Mouse (Mus musculus) B cell, adult 67 days (primary cell): Measurements from ENCODE around the gene Ptpn1. TPM values are rescaled to one million over a fixed set of nuclear protein-coding genes. Genes with fewer than 3 reads are reported as not detected.

Source experiments
- total RNA-seq, 2 experiments: library from RNA; stranded (reverse); gene quantifications; 4 replicates each; pipeline ENCODE4 v1.2.4; 2023

Gene Ptpn1
- total RNA-seq: 100 to 1,000 TPM; 150 to 156 TPM

GRCm38 (mm10) chr2:167931985-167932726 lies at the start of gene Ptpn1:
Gene Ptpn1 (plus strand): TSS chr2:167932057.

GRCm38 (mm10) chr2:168009936-168010668 lies 78.2 kb downstream of the Ptpn1 start, which contains the start of gene Ripor3:
Gene Ripor3 (minus strand): TSS chr2:168010618.

Other genes with a start within 250 kb of the Ptpn1 start
- gene Cebpb, start 243.1 kb upstream of the Ptpn1 start, total RNA-seq: 10 to 100 TPM; 49.2 to 67.6 TPM
- gene Tmem189, start 242.2 kb upstream of the Ptpn1 start, total RNA-seq: 10 to 100 TPM; 77.1 to 78.8 TPM
- gene Ripor3, start 78.6 kb downstream of the Ptpn1 start, total RNA-seq: not detected
- 1 to 10 TPM; 3.8 to 3.9 TPM for gene Pard6b, start 148.9 kb downstream of the Ptpn1 start, total RNA-seq